Mouse (Mus musculus) megakaryocyte, embryonic 14.5 days (primary cell): ENCODE results near the gene Helz.

ENCODE experiments used
- FLI1 ChIP-seq: IDR thresholded peaks from 2 replicates; pipeline ENCODE4 v1.6.1; 2012; ENCODE audit warnings: low read length, inconsistent platforms, mixed read lengths
- GATA1 ChIP-seq: IDR thresholded peaks from 3 replicates; pipeline ENCODE4 v1.6.1; 2012; ENCODE audit warnings: mixed read lengths, low read length, inconsistent platforms, borderline replicate concordance

DNA sequence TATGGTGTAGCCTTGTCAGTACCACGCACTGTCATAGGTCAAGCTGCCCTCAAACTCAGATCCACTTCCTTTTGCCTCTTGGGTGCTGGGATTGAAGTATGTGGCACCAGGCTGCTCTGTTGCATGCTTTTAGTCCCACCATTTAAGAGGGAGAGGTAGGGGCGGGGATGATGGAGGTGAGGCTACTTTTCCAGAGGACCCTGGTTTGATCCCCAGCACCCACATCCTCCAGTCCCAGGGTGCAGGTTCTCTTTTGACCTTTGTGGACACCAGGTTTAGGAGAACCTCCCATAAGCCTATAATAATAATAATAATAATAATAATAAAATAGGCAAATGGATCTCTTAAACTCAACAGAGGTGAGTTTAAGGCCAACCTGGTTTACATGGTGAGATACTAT lies 23.6 kb downstream of the Helz start:
- TF ChIP-seq FLI1 = no peak
- TF ChIP-seq GATA1 = no peak
